Mouse (Mus musculus) heart, adult 2 months (tissue): Measurements from ENCODE around the gene Gm45716.

Source experiments
- CTCF ChIP-seq: fragments of 200-600 bp; IDR thresholded peaks from 2 replicates; pipeline ENCODE4 v1.8.1; 2022; ENCODE audit warnings: antibody characterized with exemption, mild to moderate bottlenecking, moderate library complexity
- POLR2A ChIP-seq: fragments of 200-500 bp; IDR thresholded peaks from 2 replicates; pipeline ENCODE4 v1.6.1; 2011; ENCODE audit warnings: mild to moderate bottlenecking, low read depth, low read length, control low read depth; ENCODE audit not compliant: insufficient read depth

DNA sequence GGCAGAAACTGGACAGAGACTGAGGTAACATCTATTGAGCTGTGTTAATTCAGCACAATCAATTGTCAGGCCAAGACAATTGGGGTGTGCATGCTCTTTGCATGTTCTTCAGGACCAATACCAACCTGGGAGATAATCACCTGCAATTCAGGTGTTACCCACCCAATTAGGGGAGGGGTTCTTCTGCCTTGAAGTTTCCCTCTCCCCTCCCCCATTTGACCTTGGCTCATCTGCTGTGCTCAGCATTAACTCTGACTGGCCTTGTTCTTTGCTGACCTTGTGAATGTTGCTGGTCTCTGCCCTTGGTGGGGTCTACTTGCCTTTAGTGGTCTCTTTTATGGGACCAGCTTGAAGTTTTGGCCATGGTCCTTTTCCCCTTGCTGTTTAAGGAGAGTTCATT, 42.3 kb downstream of the Gm45716 start:
- TF ChIP-seq POLR2A (no peak), CTCF (no peak)
